Mouse (Mus musculus) heart, postnatal 10 days (tissue): ENCODE results near the gene Asap2. TPM values are rescaled to one million over a fixed set of nuclear protein-coding genes. Genes with fewer than 3 reads are reported as not detected.
"Not testable (repeated sequence)": the region's sequence is repeated elsewhere in the genome, so short reads cannot be mapped to it uniquely, and the experiment has no call there.

Experiments used
- DNase-seq, 2 experiments: peaks; one replicate each; pipeline ENCODE4 v3.0.0; 2021
- intact Hi-C: fragments of 180-260 bp; cut with DNase I; formaldehyde crosslinking; loops from one replicate; pipeline ENCODE4 v1.15.1; 2025
- total RNA-seq, 2 experiments: library from RNA; stranded (reverse); gene quantifications; 2 replicates each; pipeline ENCODE4 v1.2.3; 2021

Gene Asap2
- 10 to 100 TPM; 19.0 to 21.1 TPM for total RNA-seq

DNA sequence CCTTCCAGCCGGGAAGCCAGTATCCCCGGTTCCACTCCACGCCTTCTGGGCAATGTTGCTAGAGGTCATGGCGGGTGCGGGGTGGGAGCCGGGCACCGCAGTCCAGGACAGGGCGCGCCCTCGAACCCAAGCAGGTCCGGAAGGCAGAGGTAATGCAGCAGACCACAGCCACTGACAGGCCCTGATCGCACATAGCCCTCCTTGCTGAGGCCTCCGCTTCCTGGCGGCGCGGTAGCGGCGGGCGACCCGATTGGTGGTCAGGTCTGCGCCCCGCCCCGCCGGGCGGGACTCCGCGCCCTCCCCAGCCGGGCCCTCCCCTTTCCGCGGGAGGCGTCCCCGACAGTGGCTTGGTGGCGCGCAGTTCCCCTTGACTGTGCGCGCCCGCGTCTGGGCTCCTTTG is at the start of gene Asap2:
Asap2 (plus strand) TSS at position 328 of the 400 bp plus-strand sequence.
- DNase-seq = peak; percentile 58 to 69
- intact Hi-C loops = not testable (repeated sequence)

- intact Hi-C loops, DNase-seq: not testable (repeated sequence)
Measured at GRCm38 (mm10) chr12:20947051-20947997, 42.9 kb upstream of the Asap2 start.

- intact Hi-C loops, DNase-seq: not testable (repeated sequence)
Measured at GRCm38 (mm10) chr12:20990579-20990978, 320 bp downstream of the Asap2 start.

- intact Hi-C loops = not testable (repeated sequence)
- peak in 1 of 2 experiments; percentile 5 for DNase-seq
Measured at GRCm38 (mm10) chr12:21030875-21031274, 40.6 kb downstream of the Asap2 start.

DNA sequence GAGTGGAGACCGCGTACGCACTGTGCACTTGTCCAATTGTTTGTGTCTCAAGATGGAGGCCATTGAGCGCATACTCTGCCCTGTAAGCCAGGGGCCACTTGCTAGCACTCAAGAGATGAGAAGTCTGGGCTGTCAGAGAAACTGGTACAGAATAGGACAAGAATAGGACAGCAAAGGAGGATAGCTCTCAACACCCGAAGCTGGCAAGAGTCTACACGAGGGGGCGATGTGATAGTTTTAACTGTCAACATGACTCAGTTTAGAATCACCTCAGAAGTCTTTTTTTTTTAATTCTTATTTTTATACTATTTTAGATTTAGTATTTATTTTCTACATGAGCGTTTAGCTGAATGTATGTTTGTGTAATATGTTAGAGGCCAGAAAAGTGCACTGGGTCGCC is 56.5 kb downstream of the Asap2 start:
- intact Hi-C loops, DNase-seq: not testable (repeated sequence)

GRCm38 (mm10) chr12:21075731-21076130 is 85.5 kb downstream of the Asap2 start:
- peak; percentile 80 to 88 for DNase-seq
- intact Hi-C loops = loop anchor here (5.0 to 10.0 kb wide), 3 partner anchors 152 to 539 kb away; no protein-coding TSS in a partner anchor

- intact Hi-C loops = not testable (repeated sequence)
Measured at GRCm38 (mm10) chr12:21090168-21090567, 99.9 kb downstream of the Asap2 start.

GRCm38 (mm10) chr12:21092446-21092845 is 102.2 kb downstream of the Asap2 start:
- DNase-seq, intact Hi-C loops: not testable (repeated sequence)

More at GRCm38 (mm10) chr12:21090168-21090567, 99.9 kb downstream of the Asap2 start:
- not testable (repeated sequence) for DNase-seq

GRCm38 (mm10) chr12:21097806-21098325 is 107.6 kb downstream of the Asap2 start:
- DNase-seq = not testable (repeated sequence)

DNA sequence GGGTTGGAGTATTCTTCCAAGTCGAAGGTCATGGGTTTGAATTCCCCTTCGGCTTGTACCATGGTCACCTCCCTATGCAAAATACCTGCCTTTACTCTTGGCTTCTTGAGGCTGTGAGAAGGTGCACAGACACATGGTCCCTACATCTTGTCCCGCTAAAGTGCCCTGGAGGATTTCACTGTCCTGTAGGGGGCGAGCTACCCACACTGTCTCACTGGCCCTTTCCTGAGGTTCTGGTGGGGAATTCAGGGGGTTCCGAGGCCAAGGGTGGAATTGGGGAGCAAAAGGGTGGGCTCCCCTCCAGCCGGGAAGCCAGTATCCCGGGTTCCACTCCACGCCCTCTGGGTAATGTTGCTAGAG is 120.8 kb downstream of the Asap2 start:
- intact Hi-C loops = loop anchor here (5.0 kb wide), 2 partner anchors 46 to 96 kb away; no protein-coding TSS in a partner anchor
- not testable (repeated sequence) for DNase-seq

More at GRCm38 (mm10) chr12:21097806-21098325, 107.6 kb downstream of the Asap2 start:
- intact Hi-C loops = not testable (repeated sequence)

GRCm38 (mm10) chr12:21111476-21112452 is 121.5 kb downstream of the Asap2 start:
- intact Hi-C loops = loop anchor here (1.0 to 5.0 kb wide), 5 partner anchors 27 to 155 kb away; no protein-coding TSS in a partner anchor
- DNase-seq = peak; percentile 82 to 88

GRCm38 (mm10) chr12:21112453-21112857 is 122.2 kb downstream of the Asap2 start:
- intact Hi-C loops = loop anchor here (1.0 to 5.0 kb wide), 5 partner anchors 26 to 154 kb away; no protein-coding TSS in a partner anchor
- peak; percentile 76 to 77 for DNase-seq

- intact Hi-C loops = no loop called here
- DNase-seq = peak in 1 of 2 experiments; percentile 66
Measured at GRCm38 (mm10) chr12:21119446-21119845, 129.2 kb downstream of the Asap2 start.

GRCm38 (mm10) chr12:21122818-21123217 is 132.6 kb downstream of the Asap2 start:
- intact Hi-C loops = no loop called here
- DNase-seq = no peak

DNA sequence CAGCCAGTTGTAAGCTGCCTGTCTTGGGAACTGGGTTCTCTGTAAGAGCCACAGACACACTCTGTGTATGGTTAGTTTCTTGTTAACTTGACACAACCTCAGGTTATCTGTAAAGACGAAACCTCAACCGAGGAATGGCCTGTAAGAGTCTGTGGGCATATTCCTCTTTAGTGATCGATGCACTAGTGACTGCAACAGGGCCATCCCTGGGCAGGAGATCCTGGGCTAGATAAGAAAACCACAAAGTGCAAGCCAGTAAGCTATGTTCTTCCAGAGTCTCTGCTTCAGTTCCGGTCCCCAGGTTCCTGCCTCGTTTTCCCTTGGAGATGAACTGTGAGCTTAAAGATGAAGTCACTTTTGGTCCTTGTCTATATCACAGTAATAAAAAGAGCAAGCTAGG is 133.4 kb downstream of the Asap2 start:
- no peak for DNase-seq
- intact Hi-C loops = no loop called here

GRCm38 (mm10) chr12:21125675-21126470 is 135.6 kb downstream of the Asap2 start:
- DNase-seq = no peak
- intact Hi-C loops = no loop called here

- no peak for DNase-seq
- intact Hi-C loops = no loop called here
Measured at GRCm38 (mm10) chr12:21126516-21126915, 136.3 kb downstream of the Asap2 start.

GRCm38 (mm10) chr12:21128930-21129869 is 138.9 kb downstream of the Asap2 start:
- intact Hi-C loops = no loop called here
- DNase-seq = peak in 1 of 2 experiments; percentile 38
